Mouse (Mus musculus): Measurements from ENCODE around the gene Rps6ka5. TPM values are rescaled to one million over a fixed set of nuclear protein-coding genes. Genes with fewer than 3 reads are reported as not detected.
A peak's percentile ranks its signal among the peaks of the same experiment; 100 is the strongest.

The Rps6ka5 gene
- polyA plus RNA-seq, 1 experiment from 2014 or later, result 1.6 TPM

GRCm38 (mm10) chr12:100735156-100735555 lies 8.4 kb upstream of the Rps6ka5 start:
- Histone ChIP-seq H3K27ac (ENCODE audit: low read length) (no peak overlapping the region), H3K9me3 (replicated peaks; ENCODE audit: control insufficient read depth, low read length) (no peaks in the 10 kb centered on the region), H3K9ac (ENCODE audit: low read depth, low read length) (no peak overlapping the region), H3K4me3 (ENCODE audit: low read depth, low read length) (no peak overlapping the region), H3K4me2 (ENCODE audit: low read depth, low read length) (no peak overlapping the region), H3K27me3 (ENCODE audit: control insufficient read depth, insufficient read depth, low read depth, low read length) (no peaks in the 10 kb centered on the region), H3K4me1 (ENCODE audit: control insufficient read depth, low read depth, low read length) (no peaks in the 10 kb centered on the region), H3K36me3 (ENCODE audit: control insufficient read depth, insufficient read depth) (no peaks in the 10 kb centered on the region)
- WGBS (ENCODE audit: insufficient replicate concordance), result 63% methylated on average over 5 of the region's 5 CpGs
- no peak for ATAC-seq (ENCODE audit: low read depth)

GRCm38 (mm10) chr12:100728646-100729485 lies 2.1 kb upstream of the Rps6ka5 start:
- H3K4me1 ChIP-seq (ENCODE audit: control insufficient read depth, low read depth, low read length), result peaks cover 9% of the 10 kb centered on the region
- H3K27ac ChIP-seq (ENCODE audit: low read length), result peak overlapping the region; percentile 65
- peak overlapping the region; percentile 30 for H3K4me2 ChIP-seq (ENCODE audit: low read depth, low read length)
- no peak for ATAC-seq (ENCODE audit: low read depth)
- 22% methylated on average over 14 of the region's 14 CpGs for WGBS (ENCODE audit: insufficient replicate concordance)
- H3K36me3 ChIP-seq (ENCODE audit: control insufficient read depth, insufficient read depth), result no peaks in the 10 kb centered on the region
- H3K4me3 ChIP-seq (ENCODE audit: low read depth, low read length), result 0 out of 2 replicates have a peak overlapping the region, but pooled peaks have one; percentile 1
- H3K9me3 ChIP-seq (replicated peaks; ENCODE audit: control insufficient read depth, low read length), result no peaks in the 10 kb centered on the region
- no peaks in the 10 kb centered on the region for H3K27me3 ChIP-seq (ENCODE audit: control insufficient read depth, insufficient read depth, low read depth, low read length)
- no peak overlapping the region for H3K9ac ChIP-seq (ENCODE audit: low read depth, low read length)

GRCm38 (mm10) chr12:100727891-100728290 lies 1.1 kb upstream of the Rps6ka5 start:
- no peak overlapping the region for H3K9ac ChIP-seq (ENCODE audit: low read depth, low read length)
- 64% methylated on average over 7 of the region's 7 CpGs for WGBS (ENCODE audit: insufficient replicate concordance)
- no peak for ATAC-seq (ENCODE audit: low read depth)

GRCm38 (mm10) chr12:100725458-100725786 lies 1.4 kb downstream of the Rps6ka5 start:
- Histone ChIP-seq H3K27ac (ENCODE audit: low read length) (0 out of 2 replicates have a peak overlapping the region, but pooled peaks have one; percentile 12), H3K4me3 (ENCODE audit: low read depth, low read length) (peak overlapping the region; percentile 50), H3K36me3 (ENCODE audit: control insufficient read depth, insufficient read depth) (no peaks in the 10 kb centered on the region), H3K9me3 (replicated peaks; ENCODE audit: control insufficient read depth, low read length) (no peaks in the 10 kb centered on the region), H3K27me3 (ENCODE audit: control insufficient read depth, insufficient read depth, low read depth, low read length) (no peaks in the 10 kb centered on the region), H3K4me2 (ENCODE audit: low read depth, low read length) (peak overlapping the region; percentile 80), H3K4me1 (ENCODE audit: control insufficient read depth, low read depth, low read length) (peaks cover 12% of the 10 kb centered on the region), H3K9ac (ENCODE audit: low read depth, low read length) (peak overlapping the region; percentile 3; the same call in 1 of the 2 replicates)
- 6% methylated on average over 17 of the region's 17 CpGs for WGBS (ENCODE audit: insufficient replicate concordance)
- ATAC-seq (ENCODE audit: low read depth), result no peak

More at GRCm38 (mm10) chr12:100727891-100728290, 1.1 kb upstream of the Rps6ka5 start:
- Histone ChIP-seq H3K9me3 (replicated peaks; ENCODE audit: control insufficient read depth, low read length) (no peaks in the 10 kb centered on the region), H3K4me2 (ENCODE audit: low read depth, low read length) (no peak overlapping the region), H3K4me1 (ENCODE audit: control insufficient read depth, low read depth, low read length) (peaks cover 12% of the 10 kb centered on the region), H3K36me3 (ENCODE audit: control insufficient read depth, insufficient read depth) (no peaks in the 10 kb centered on the region), H3K27ac (ENCODE audit: low read length) (no peak overlapping the region), H3K27me3 (ENCODE audit: control insufficient read depth, insufficient read depth, low read depth, low read length) (no peaks in the 10 kb centered on the region), H3K4me3 (ENCODE audit: low read depth, low read length) (no peak overlapping the region)

- H3K27ac ChIP-seq (ENCODE audit: low read length), result peak overlapping the region; percentile 99
- peak overlapping the region; percentile 85 for H3K9ac ChIP-seq (ENCODE audit: low read depth, low read length)
- 1% methylated on average over 83 of the region's 85 CpGs for WGBS (ENCODE audit: insufficient replicate concordance)
- H3K4me1 ChIP-seq (ENCODE audit: control insufficient read depth, low read depth, low read length), result peaks cover 12% of the 10 kb centered on the region
- no peaks in the 10 kb centered on the region for H3K36me3 ChIP-seq (ENCODE audit: control insufficient read depth, insufficient read depth)
- peak overlapping the region; percentile 95 for H3K4me2 ChIP-seq (ENCODE audit: low read depth, low read length)
- ATAC-seq (ENCODE audit: low read depth), result peak; percentile 97
- no peaks in the 10 kb centered on the region for H3K9me3 ChIP-seq (replicated peaks; ENCODE audit: control insufficient read depth, low read length)
- H3K4me3 ChIP-seq (ENCODE audit: low read depth, low read length), result peak overlapping the region; percentile 85
- no peaks in the 10 kb centered on the region for H3K27me3 ChIP-seq (ENCODE audit: control insufficient read depth, insufficient read depth, low read depth, low read length)
These were observed 2.0 kb downstream of the Rps6ka5 start for GRCm38 (mm10) chr12:100724606-100725457.

- Histone ChIP-seq H3K4me1 (ENCODE audit: control insufficient read depth, low read depth, low read length) (peaks cover 12% of the 10 kb centered on the region), H3K36me3 (ENCODE audit: control insufficient read depth, insufficient read depth) (no peaks in the 10 kb centered on the region), H3K4me3 (ENCODE audit: low read depth, low read length) (peak overlapping the region; percentile 85), H3K27me3 (ENCODE audit: control insufficient read depth, insufficient read depth, low read depth, low read length) (no peaks in the 10 kb centered on the region), H3K4me2 (ENCODE audit: low read depth, low read length) (peak overlapping the region; percentile 95), H3K9me3 (replicated peaks; ENCODE audit: control insufficient read depth, low read length) (no peaks in the 10 kb centered on the region), H3K9ac (ENCODE audit: low read depth, low read length) (peak overlapping the region; percentile 85), H3K27ac (ENCODE audit: low read length) (peak overlapping the region; percentile 99)
- 2% methylated on average over 8 of the region's 8 CpGs for WGBS (ENCODE audit: insufficient replicate concordance)
- ATAC-seq (ENCODE audit: low read depth), result no peak
These were observed 2.6 kb downstream of the Rps6ka5 start for GRCm38 (mm10) chr12:100724182-100724581.

GRCm38 (mm10) chr12:100720801-100721200 lies 6.0 kb downstream of the Rps6ka5 start:
- 67% methylated on average over 3 of the region's 3 CpGs for WGBS (ENCODE audit: insufficient replicate concordance)
- peaks cover 12% of the 10 kb centered on the region for H3K4me1 ChIP-seq (ENCODE audit: control insufficient read depth, low read depth, low read length)
- no peak overlapping the region for H3K27ac ChIP-seq (ENCODE audit: low read length)
- no peak overlapping the region for H3K9ac ChIP-seq (ENCODE audit: low read depth, low read length)
- no peaks in the 10 kb centered on the region for H3K27me3 ChIP-seq (ENCODE audit: control insufficient read depth, insufficient read depth, low read depth, low read length)
- no peaks in the 10 kb centered on the region for H3K9me3 ChIP-seq (replicated peaks; ENCODE audit: control insufficient read depth, low read length)
- no peaks in the 10 kb centered on the region for H3K36me3 ChIP-seq (ENCODE audit: control insufficient read depth, insufficient read depth)
- no peak for ATAC-seq (ENCODE audit: low read depth)
- no peak overlapping the region for H3K4me3 ChIP-seq (ENCODE audit: low read depth, low read length)
- H3K4me2 ChIP-seq (ENCODE audit: low read depth, low read length), result no peak overlapping the region

- Histone ChIP-seq H3K4me2 (ENCODE audit: low read depth, low read length) (no peak overlapping the region), H3K9ac (ENCODE audit: low read depth, low read length) (no peak overlapping the region), H3K27me3 (ENCODE audit: control insufficient read depth, insufficient read depth, low read depth, low read length) (no peaks in the 10 kb centered on the region), H3K36me3 (ENCODE audit: control insufficient read depth, insufficient read depth) (no peaks in the 10 kb centered on the region), H3K9me3 (replicated peaks; ENCODE audit: control insufficient read depth, low read length) (no peaks in the 10 kb centered on the region), H3K4me3 (ENCODE audit: low read depth, low read length) (no peak overlapping the region), H3K4me1 (ENCODE audit: control insufficient read depth, low read depth, low read length) (no peaks in the 10 kb centered on the region; the same call in 1 of the 2 replicates), H3K27ac (ENCODE audit: low read length) (no peak overlapping the region)
- no peak for ATAC-seq (ENCODE audit: low read depth)
These were observed 9.3 kb downstream of the Rps6ka5 start for GRCm38 (mm10) chr12:100717446-100717845.

GRCm38 (mm10) chr12:100716969-100717368 lies 9.8 kb downstream of the Rps6ka5 start:
- no peak overlapping the region for H3K27ac ChIP-seq (ENCODE audit: low read length)
- H3K27me3 ChIP-seq (ENCODE audit: control insufficient read depth, insufficient read depth, low read depth, low read length), result no peaks in the 10 kb centered on the region
- no peaks in the 10 kb centered on the region; the same call in 1 of the 2 replicates for H3K4me1 ChIP-seq (ENCODE audit: control insufficient read depth, low read depth, low read length)
- no peak overlapping the region for H3K4me3 ChIP-seq (ENCODE audit: low read depth, low read length)
- no peak for ATAC-seq (ENCODE audit: low read depth)
- 35% methylated on average over 4 of the region's 4 CpGs for WGBS (ENCODE audit: insufficient replicate concordance)
- no peak overlapping the region for H3K4me2 ChIP-seq (ENCODE audit: low read depth, low read length)
- H3K9me3 ChIP-seq (replicated peaks; ENCODE audit: control insufficient read depth, low read length), result no peaks in the 10 kb centered on the region
- H3K9ac ChIP-seq (ENCODE audit: low read depth, low read length), result no peak overlapping the region
- no peaks in the 10 kb centered on the region for H3K36me3 ChIP-seq (ENCODE audit: control insufficient read depth, insufficient read depth)
